Mouse (Mus musculus) brown adipose tissue, adult 24 weeks (tissue): ENCODE results near the gene Iglon5. TPM values are rescaled to one million over a fixed set of nuclear protein-coding genes. Genes with fewer than 3 reads are reported as not detected.
A peak's percentile ranks its signal among the peaks of the same experiment; 100 is the strongest.

ENCODE experiments used
- H3K27ac ChIP-seq: fragments of 200-500 bp; replicated peaks from 2 replicates; pipeline ENCODE4 v1.5.1; 2012; ENCODE audit warnings: low read depth, mild to moderate bottlenecking, low read length
- H3K4me1 ChIP-seq: fragments of 200-500 bp; 2 replicates; pipeline ENCODE4 v1.6.1; 2012; ENCODE audit warnings: low read length, mixed read lengths; ENCODE audit not compliant: control insufficient read depth, insufficient read depth, insufficient read length
- H3K4me3 ChIP-seq: fragments of 200-500 bp; 2 replicates; pipeline ENCODE4 v1.5.1; 2012; ENCODE audit warnings: low read depth, mild to moderate bottlenecking, low read length, moderate library complexity; ENCODE audit not compliant: insufficient read depth
- polyA plus RNA-seq: library from polyadenylated mRNA; stranded (reverse); fragments of >200 nt; gene quantifications from 2 replicates; pipeline ENCODE4 v1.2.4, GENCODE M21; 2012; ENCODE audit not compliant: missing spikeins, insufficient read depth, insufficient read length

Iglon5 gene
- polyA plus RNA-seq, 1 experiment = 0.48 TPM

DNA sequence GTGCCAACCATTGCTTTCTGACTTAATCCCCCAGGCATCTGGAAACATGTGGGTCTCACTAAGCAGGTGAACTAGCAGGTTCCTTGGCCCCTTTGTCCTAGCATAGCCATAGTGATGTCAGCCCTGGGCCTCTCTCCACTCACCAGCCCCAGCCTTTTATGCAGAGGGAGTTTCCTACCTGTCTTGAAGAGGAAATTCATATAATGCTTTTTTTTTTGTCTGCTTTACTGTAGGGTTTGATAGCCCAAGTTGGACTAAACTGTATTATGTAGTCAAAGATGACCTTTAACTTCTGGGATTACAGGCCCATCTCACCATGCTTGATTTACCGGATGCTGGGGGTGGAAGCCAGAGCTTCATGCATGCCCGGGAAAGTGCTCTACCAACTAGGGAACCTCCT lies 40.1 kb downstream of the Iglon5 start:
- peaks cover 45% of the 10 kb centered on the region for H3K4me1 ChIP-seq
- no peak overlapping the region for H3K4me3 ChIP-seq
- H3K27ac ChIP-seq = no peak overlapping the region

DNA sequence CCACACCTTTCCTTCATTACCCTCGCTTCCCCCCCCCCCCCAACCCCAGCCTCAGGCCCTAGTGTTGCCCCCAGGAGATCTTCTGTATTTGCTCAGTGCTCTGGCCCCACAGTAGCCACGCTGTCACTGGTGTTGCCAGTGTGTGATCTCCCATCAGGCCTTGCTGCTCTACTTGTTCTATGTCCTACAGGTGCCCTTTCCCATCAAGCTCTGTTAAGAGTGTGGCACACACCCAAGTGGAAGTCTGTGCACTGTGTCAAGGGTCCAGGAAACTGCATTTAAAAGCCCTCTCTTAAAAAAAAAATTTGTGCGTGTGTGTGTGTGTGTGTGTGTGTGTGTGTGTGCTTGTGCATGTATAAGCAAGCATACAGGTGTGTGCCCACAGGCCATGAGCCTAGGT lies 41.6 kb downstream of the Iglon5 start:
- Histone ChIP-seq H3K4me1 (peaks cover 40% of the 10 kb centered on the region), H3K4me3 (no peak overlapping the region), H3K27ac (peak overlapping the region; percentile 80)

- peaks cover 37% of the 10 kb centered on the region for H3K4me1 ChIP-seq
- no peak overlapping the region for H3K4me3 ChIP-seq
- peak overlapping the region; percentile 66 for H3K27ac ChIP-seq
These were observed 42.1 kb downstream of the Iglon5 start for GRCm38 (mm10) chr7:43447801-43448200.

GRCm38 (mm10) chr7:43443917-43444293 lies 46.0 kb downstream of the Iglon5 start, which contains the start of the genes Etfb and Gm45233:
Gene Etfb, plus strand, starts transcription at chr7:43444083.
Gene Gm45233, plus strand, starts transcription at chr7:43444128.
- H3K4me3 ChIP-seq = peak within 1 kb of the TSS; percentile 82

GRCm38 (mm10) chr7:43443126-43443916 lies 46.6 kb downstream of the Iglon5 start:
- peak overlapping the region; percentile 63 for H3K4me3 ChIP-seq
- H3K4me1 ChIP-seq = peaks cover 20% of the 10 kb centered on the region
- peak overlapping the region; percentile 97 for H3K27ac ChIP-seq

More at GRCm38 (mm10) chr7:43443917-43444293, 46.0 kb downstream of the Iglon5 start, which contains the start of the genes Etfb and Gm45233:
- peak within 1 kb of the TSS; percentile 97 for H3K27ac ChIP-seq
- H3K4me1 ChIP-seq = peaks cover 24% of the 10 kb centered on the region

GRCm38 (mm10) chr7:43442684-43443083 lies 47.2 kb downstream of the Iglon5 start:
- Histone ChIP-seq H3K4me1 (peaks cover 15% of the 10 kb centered on the region), H3K27ac (peak overlapping the region; percentile 97), H3K4me3 (peak overlapping the region; percentile 63)

DNA sequence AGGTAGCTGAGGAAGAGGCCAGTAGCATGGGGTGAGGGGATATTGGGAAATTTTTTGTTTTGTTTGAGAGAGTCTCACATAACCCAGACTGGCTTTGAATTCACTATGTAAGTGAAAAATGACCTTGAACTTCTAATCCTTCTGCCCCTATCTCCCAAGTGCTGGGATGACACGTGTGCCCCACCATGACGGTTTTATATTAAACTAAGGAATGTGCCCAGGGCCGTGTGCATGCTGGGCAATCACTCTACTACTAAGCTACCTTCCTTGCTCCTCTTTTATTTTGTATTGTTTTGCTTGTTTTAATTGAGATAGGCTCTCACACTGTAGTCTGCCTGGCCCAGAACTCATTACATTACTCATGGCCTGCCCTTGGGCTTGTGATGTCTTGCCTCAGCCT lies 48.8 kb downstream of the Iglon5 start:
- no peak overlapping the region for H3K4me3 ChIP-seq
- no peak overlapping the region for H3K27ac ChIP-seq
- H3K4me1 ChIP-seq = peaks cover 4% of the 10 kb centered on the region

DNA sequence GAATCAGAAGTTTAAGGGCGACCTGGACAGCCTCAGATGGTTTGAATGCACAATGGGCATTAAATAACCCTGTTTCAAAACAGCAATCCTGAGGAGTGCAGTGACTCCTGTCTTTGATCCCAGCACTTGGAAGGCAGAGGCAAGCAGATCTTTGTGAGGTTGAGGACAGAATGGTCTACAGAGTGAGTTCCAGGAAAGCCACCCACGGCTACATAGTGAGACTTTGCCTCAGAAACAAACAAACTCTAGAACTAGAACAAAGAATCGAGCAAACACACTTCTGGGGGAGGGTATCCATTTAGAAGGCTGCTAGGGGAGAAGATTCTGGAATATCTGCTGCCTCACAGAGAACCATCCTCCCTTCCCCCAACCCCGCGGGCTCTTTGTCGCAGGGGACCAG lies 49.4 kb downstream of the Iglon5 start, which contains the start of gene Cldnd2:
TSS of gene Cldnd2 (plus strand) at position 301 of the 400 bp plus-strand sequence.
- H3K4me3 ChIP-seq = no peak within 1 kb of the TSS
- H3K27ac ChIP-seq = no peak within 1 kb of the TSS
- peaks cover 4% of the 10 kb centered on the region for H3K4me1 ChIP-seq

- H3K4me1 ChIP-seq = peaks cover 4% of the 10 kb centered on the region
- no peak overlapping the region for H3K4me3 ChIP-seq
- H3K27ac ChIP-seq = no peak overlapping the region
These were observed 51.3 kb downstream of the Iglon5 start for GRCm38 (mm10) chr7:43438611-43439010.

GRCm38 (mm10) chr7:43436341-43437255 lies 53.3 kb downstream of the Iglon5 start, which contains the start of gene Nkg7:
Gene Nkg7, plus strand, starts transcription at chr7:43437073.
- Histone ChIP-seq H3K4me1 (no peaks in the 10 kb centered on the region), H3K27ac (no peak within 1 kb of the TSS), H3K4me3 (no peak within 1 kb of the TSS)

GRCm38 (mm10) chr7:43434676-43435075 lies 55.2 kb downstream of the Iglon5 start:
- Histone ChIP-seq H3K27ac (no peak overlapping the region), H3K4me1 (no peaks in the 10 kb centered on the region)

DNA sequence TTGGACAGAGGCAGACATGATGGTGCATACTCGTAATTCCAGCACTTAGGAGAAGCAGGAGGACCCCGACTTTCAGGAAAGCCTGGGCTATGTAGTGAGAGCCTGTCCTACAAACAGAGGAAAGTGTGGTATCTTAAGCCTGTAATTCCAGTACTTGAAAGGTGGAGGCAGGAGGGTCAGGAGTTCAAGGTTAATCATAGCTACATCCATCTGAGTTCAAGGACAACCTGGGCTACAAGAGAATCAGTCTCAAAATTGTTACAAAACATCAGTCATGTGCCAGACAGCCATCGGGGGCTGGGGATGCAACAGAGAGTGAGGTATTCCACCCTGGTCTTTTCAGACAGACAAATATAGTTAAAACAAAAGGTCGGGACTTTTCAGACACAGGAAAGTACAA lies 57.0 kb downstream of the Iglon5 start:
- no peak overlapping the region for H3K4me3 ChIP-seq
- no peaks in the 10 kb centered on the region for H3K4me1 ChIP-seq
- no peak overlapping the region for H3K27ac ChIP-seq

More at GRCm38 (mm10) chr7:43434676-43435075, 55.2 kb downstream of the Iglon5 start:
- H3K4me3 ChIP-seq = no peak overlapping the region

DNA sequence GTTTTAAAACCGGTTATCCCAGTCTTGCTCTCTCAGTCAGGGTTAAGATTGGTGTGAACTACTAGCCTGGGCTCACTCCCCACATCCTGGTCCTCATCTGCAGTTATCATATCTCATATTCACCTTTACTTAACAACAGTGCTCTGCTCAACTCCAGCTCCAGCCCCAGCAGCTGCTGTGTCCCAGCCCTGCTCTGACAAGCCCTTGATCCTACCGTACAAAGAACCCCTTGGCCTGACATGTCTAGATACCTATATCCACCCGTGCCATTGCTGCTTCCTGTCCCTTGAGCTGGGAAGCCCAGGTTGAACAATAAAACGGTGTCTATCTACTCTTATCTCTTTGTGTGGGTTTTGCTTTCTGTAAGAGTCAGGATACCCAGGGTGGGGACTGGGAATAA lies 60.4 kb downstream of the Iglon5 start:
- Histone ChIP-seq H3K27ac (no peak overlapping the region), H3K4me1 (peaks cover 2% of the 10 kb centered on the region; the same call in 1 of the 2 replicates), H3K4me3 (no peak overlapping the region)

GRCm38 (mm10) chr7:43427406-43427805 lies 62.5 kb downstream of the Iglon5 start, which contains the start of gene Lim2:
Gene Lim2, plus strand, starts transcription at chr7:43427670.
- H3K4me1 ChIP-seq = peaks cover 2% of the 10 kb centered on the region; the same call in 1 of the 2 replicates
- H3K27ac ChIP-seq = no peak within 1 kb of the TSS
- H3K4me3 ChIP-seq = no peak within 1 kb of the TSS
